Mouse (Mus musculus) G1E (cell line): ENCODE measurements around the gene Gm42742.

ENCODE experiments used
- CTCF ChIP-seq: IDR thresholded peaks from 2 replicates; pipeline ENCODE4 v1.5.1; 2012; ENCODE audit warnings: low read depth, low read length, inconsistent platforms, mixed read lengths
- GATA1 ChIP-seq: IDR thresholded peaks from 2 replicates; pipeline ENCODE4 v1.6.1; 2012; ENCODE audit warnings: borderline replicate concordance, low read length, inconsistent platforms, mixed read lengths

DNA sequence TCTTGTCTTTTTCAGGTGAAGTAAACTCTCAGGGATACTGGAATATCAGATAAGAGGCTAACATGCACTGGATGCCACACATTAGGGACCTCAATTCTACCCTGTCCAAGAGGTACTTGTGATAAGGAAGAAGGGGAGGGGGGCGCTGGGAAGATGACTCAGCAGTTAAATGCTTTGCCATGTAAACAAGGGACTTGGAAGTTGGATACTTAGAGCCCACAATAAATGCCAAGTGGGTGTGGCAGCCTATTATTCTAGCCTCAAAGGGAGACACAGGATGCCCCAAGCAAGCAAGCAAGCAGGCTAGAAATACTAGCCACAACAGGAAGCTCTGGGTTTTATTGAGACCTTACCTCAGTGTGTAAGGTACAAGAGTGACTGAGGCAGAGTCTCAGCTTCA lies 10.3 kb upstream of the Gm42742 start:
- no peak for TF ChIP-seq CTCF
- no peak for TF ChIP-seq GATA1
